Mouse (Mus musculus) forebrain, embryonic 14.5 days (tissue): ENCODE measurements around the gene Fbxo42. TPM values are rescaled to one million over a fixed set of nuclear protein-coding genes. Genes with fewer than 3 reads are reported as not detected.

ENCODE experiments used
- ATAC-seq: fragments of 200-750 bp; cut with Nextera tagmentation; 2 replicates; pipeline ENCODE4 v1.8.0; 2017; ENCODE audit warnings: mild to moderate bottlenecking, moderate library complexity
- DNase-seq: peaks from one replicate; pipeline ENCODE4 v3.0.0-alpha.2; 2015; ENCODE audit warnings: low spot score
- H3K27ac ChIP-seq: fragments of 300-500 bp; sonication (generic); 2 replicates; pipeline ENCODE4 v1.5.1; 2014; ENCODE audit warnings: low read depth, mild to moderate bottlenecking, control low read depth, low read length, moderate library complexity
- H3K27me3 ChIP-seq: fragments of 300-500 bp; sonication (generic); replicated peaks from 2 replicates; pipeline ENCODE4 v1.6.1; 2014; ENCODE audit warnings: low read length, control low read depth, mixed read lengths; ENCODE audit not compliant: control insufficient read depth, insufficient read depth
- H3K36me3 ChIP-seq: fragments of 300-500 bp; sonication (generic); 2 replicates; pipeline ENCODE4 v1.6.1; 2014; ENCODE audit warnings: low read length, control low read depth; ENCODE audit not compliant: control insufficient read depth, insufficient read depth
- H3K4me1 ChIP-seq: fragments of 300-500 bp; sonication (generic); 2 replicates; pipeline ENCODE4 v1.6.1; 2014; ENCODE audit warnings: antibody characterized with exemption, low read length, control low read depth; ENCODE audit not compliant: control insufficient read depth, insufficient read depth
- H3K4me2 ChIP-seq: fragments of 300-500 bp; sonication (generic); 2 replicates; pipeline ENCODE4 v1.6.1; 2014; ENCODE audit warnings: mild to moderate bottlenecking, control low read depth, low read length
- H3K4me3 ChIP-seq: fragments of 300-500 bp; sonication (generic); 2 replicates; pipeline ENCODE4 v1.5.1; 2014; ENCODE audit warnings: low read depth, low read length, control low read depth
- H3K9ac ChIP-seq: fragments of 300-500 bp; sonication (generic); 2 replicates; pipeline ENCODE4 v1.6.1; 2014; ENCODE audit warnings: mild to moderate bottlenecking, low read length, control low read depth, moderate library complexity
- H3K9me3 ChIP-seq: fragments of 300-500 bp; sonication (generic); replicated peaks from 2 replicates; pipeline ENCODE4 v1.6.1; 2016; ENCODE audit warnings: low read length, control low read depth, mixed read lengths; ENCODE audit not compliant: control insufficient read depth
- WGBS: fragments of 180-500 bp; shearing (Covaris S2); extraction: QIAGEN DNeasy Blood & Tissue Kit; methylation state at CpG from one replicate; pipeline ENCODE4 v1.1.7; 2014; 5-methylcytosine and 5-hydroxymethylcytosine counted together
- polyA plus RNA-seq: library from polyadenylated mRNA; unstranded; fragments of >200 nt; fragmentation: Nextera tagmentation; extraction: Ambion mirVana; gene quantifications from 2 replicates; pipeline ENCODE4 v1.2.1, GENCODE M21; 2014

Gene Fbxo42
- polyA plus RNA-seq, 1 experiment from 2014 or later = 22.3 TPM

DNA sequence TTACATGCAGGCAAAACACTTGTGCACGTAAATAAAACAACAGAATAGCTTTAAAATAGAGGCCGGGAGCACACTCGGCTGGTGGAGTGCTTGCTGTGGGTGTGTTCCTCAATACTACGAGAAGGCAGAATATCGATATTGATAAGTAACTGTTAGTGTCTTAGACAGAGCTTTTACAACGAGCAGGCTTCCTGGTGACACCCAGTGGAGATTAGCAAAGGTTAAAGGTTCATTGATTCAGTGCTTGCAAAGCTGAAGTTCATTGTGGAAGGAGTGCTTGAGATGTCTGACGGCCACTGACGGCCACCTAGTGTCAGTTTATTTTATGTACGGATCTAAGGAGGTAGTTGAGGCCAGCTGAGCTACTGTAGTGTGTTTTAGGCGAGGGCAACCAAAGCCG is 11.4 kb downstream of the Fbxo42 start:
- ATAC-seq (no peak), DNase-seq (no peak)
- H3K27ac ChIP-seq = no peak overlapping the region
- H3K4me3 ChIP-seq = no peak overlapping the region
- no peaks in the 10 kb centered on the region for H3K4me1 ChIP-seq
- H3K4me2 ChIP-seq = no peak overlapping the region
- no peaks in the 10 kb centered on the region for H3K36me3 ChIP-seq
- H3K9ac ChIP-seq = peak overlapping the region; percentile 17; the same call in 1 of the 2 replicates
- 60% methylated on average over 11 of the region's 11 CpGs for WGBS
- no peaks in the 10 kb centered on the region for H3K27me3 ChIP-seq
- H3K9me3 ChIP-seq = no peaks in the 10 kb centered on the region

DNA sequence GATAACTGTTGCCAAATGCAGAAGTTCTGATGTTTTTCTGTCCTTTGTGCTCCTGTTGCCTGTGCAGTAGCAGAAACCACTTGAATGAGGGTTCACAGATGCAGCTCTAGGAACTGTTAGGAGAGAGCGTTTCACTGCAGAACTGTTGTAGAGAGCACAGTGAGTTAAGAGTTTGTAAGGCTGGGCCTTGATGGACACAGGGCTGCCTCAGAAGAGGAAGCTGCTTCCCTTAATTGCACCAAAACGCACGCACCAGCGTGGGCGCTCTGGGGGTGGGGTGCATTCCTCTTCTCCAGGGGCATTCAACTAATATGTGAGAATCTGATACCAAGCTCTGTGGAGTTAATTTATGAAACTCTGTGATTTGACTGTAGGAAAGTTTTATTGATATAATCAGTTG is 12.0 kb downstream of the Fbxo42 start:
- DNase-seq = no peak
- Histone ChIP-seq H3K4me3 (no peak overlapping the region), H3K9me3 (0 out of 2 replicates have a peak, but pooled peaks cover 3% of the 10 kb centered on the region), H3K4me1 (no peaks in the 10 kb centered on the region), H3K4me2 (no peak overlapping the region), H3K36me3 (no peaks in the 10 kb centered on the region), H3K9ac (no peak overlapping the region), H3K27me3 (no peaks in the 10 kb centered on the region), H3K27ac (no peak overlapping the region)
- 75% methylated on average over 5 of the region's 5 CpGs for WGBS
- ATAC-seq = no peak

DNA sequence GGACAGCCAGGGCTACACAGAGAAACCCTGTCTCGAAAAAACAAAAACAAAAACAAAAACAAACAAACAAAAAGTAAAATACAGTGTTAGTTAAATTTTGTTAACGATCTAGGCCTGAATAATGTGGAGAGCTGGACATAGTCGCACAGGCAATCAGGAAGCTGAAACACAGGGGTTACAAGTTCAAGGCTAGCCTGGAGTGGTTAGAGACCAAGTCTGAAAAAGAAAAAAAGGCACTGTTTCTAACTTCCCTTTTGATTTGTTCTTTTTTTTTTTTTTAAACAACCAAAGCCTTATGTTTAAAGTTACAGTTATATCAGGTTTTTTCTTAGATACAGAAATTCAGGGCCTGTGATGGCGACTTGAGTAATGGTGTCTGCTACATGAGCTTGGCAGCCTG is 12.5 kb downstream of the Fbxo42 start:
- WGBS = 92% methylated on average over 4 of the region's 4 CpGs
- H3K4me1 ChIP-seq = no peaks in the 10 kb centered on the region
- H3K4me3 ChIP-seq = no peak overlapping the region
- 0 out of 2 replicates have a peak, but pooled peaks cover 5% of the 10 kb centered on the region for H3K9me3 ChIP-seq
- ATAC-seq (no peak), DNase-seq (no peak)
- H3K4me2 ChIP-seq = no peak overlapping the region
- H3K27me3 ChIP-seq = no peaks in the 10 kb centered on the region
- no peak overlapping the region for H3K27ac ChIP-seq
- no peaks in the 10 kb centered on the region for H3K36me3 ChIP-seq
- no peak overlapping the region for H3K9ac ChIP-seq

DNA sequence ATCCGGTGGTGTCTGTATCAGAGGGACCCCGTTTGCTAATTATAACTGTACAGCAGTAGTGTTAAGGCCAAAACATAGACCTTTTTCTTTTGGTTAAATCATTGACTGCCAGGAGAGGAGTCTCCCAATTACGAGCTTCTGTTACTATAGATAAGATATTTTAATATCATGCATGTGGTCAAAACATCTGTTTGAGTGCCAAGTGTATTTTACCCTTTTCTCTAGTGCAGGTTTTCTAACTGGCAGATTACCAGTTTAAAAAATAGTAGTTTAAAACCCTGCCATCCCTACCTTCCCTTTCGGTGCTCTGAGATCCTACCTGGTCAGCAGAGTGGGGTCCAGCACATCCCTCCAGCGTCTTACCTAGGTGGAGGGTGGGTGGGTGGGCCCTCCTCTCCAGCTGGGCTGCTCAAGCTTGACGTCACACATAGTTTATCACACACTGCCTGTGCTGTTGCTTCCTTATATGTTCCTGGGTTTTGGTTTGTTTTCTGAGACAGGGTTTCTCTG is 14.0 kb downstream of the Fbxo42 start:
- no peak for ATAC-seq
- 90% methylated on average over 6 of the region's 6 CpGs for WGBS
- Histone ChIP-seq H3K9me3 (0 out of 2 replicates have a peak, but pooled peaks cover 5% of the 10 kb centered on the region), H3K27me3 (no peaks in the 10 kb centered on the region), H3K9ac (no peak overlapping the region), H3K4me3 (no peak overlapping the region), H3K27ac (no peak overlapping the region), H3K4me1 (no peaks in the 10 kb centered on the region), H3K4me2 (no peak overlapping the region), H3K36me3 (no peaks in the 10 kb centered on the region)
- no peak for DNase-seq

- H3K9ac ChIP-seq = no peak overlapping the region
- DNase-seq (no peak), ATAC-seq (no peak)
- no peaks in the 10 kb centered on the region for H3K27me3 ChIP-seq
- 0 out of 2 replicates have a peak, but pooled peaks cover 5% of the 10 kb centered on the region for H3K9me3 ChIP-seq
- no peak overlapping the region for H3K4me3 ChIP-seq
- no peaks in the 10 kb centered on the region for H3K4me1 ChIP-seq
- no peak overlapping the region for H3K27ac ChIP-seq
- 96% methylated on average over 5 of the region's 5 CpGs for WGBS
- H3K36me3 ChIP-seq = peaks cover 3% of the 10 kb centered on the region
- H3K4me2 ChIP-seq = no peak overlapping the region
Observed at GRCm38 (mm10) chr4:141163729-141164128, 16.0 kb downstream of the Fbxo42 start.

DNA sequence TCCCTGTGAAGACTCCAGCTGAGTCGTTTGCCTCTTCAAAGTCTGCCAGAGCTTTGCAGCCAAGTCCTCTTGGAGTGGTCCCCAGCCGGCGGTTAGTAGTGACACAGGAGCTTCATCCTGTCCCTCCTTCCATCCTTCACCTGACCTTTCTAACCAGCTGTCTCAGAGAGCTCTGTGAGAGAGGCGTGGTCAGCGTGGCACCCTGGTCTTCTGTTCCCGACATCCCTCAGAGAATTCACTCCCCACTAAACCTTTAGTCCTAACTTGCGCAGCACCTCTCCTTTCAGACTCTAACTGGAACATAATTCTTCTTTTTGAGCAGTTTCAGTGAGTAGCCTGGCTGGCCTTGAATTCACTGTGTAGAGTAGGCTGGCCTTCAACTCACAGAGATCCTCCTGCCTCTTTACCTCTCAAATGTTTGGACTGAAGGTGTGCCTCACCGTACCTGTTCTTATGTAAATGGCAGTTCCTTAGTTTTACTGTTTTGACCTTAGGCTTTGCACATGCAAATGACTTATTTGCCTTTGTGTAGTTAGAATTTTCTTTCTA is 18.1 kb downstream of the Fbxo42 start:
- Histone ChIP-seq H3K27ac (no peak overlapping the region), H3K4me3 (no peak overlapping the region), H3K27me3 (no peaks in the 10 kb centered on the region), H3K36me3 (peaks cover 21% of the 10 kb centered on the region), H3K4me1 (no peaks in the 10 kb centered on the region), H3K9me3 (0 out of 2 replicates have a peak, but pooled peaks cover 5% of the 10 kb centered on the region), H3K4me2 (no peak overlapping the region), H3K9ac (no peak overlapping the region)
- ATAC-seq (no peak), DNase-seq (no peak)
- 86% methylated on average over 8 of the region's 8 CpGs for WGBS

DNA sequence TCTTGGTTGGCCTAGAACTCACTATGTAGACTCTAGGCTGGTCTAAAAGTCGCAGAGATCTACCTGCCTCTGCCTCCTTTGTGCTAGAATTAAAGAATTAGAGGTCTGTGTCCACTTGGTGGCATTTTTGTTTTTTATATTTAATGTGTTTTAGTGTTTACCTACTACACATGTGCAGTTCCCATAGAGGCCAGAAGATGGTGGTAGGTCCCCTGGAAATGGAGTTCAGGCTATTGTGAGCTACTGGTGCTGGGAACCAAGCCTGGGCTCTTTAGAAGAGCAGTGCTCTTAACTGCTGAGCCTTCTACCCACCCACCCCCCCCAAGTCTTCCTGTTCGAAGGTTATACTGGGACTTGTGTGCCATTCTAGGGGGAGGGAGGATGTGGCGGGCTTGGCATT is 19.4 kb downstream of the Fbxo42 start:
- DNase-seq (no peak), ATAC-seq (no peak)
- Histone ChIP-seq H3K9ac (no peak overlapping the region), H3K9me3 (0 out of 2 replicates have a peak, but pooled peaks cover 5% of the 10 kb centered on the region), H3K27ac (no peak overlapping the region), H3K4me2 (no peak overlapping the region), H3K4me1 (no peaks in the 10 kb centered on the region), H3K36me3 (peaks cover 34% of the 10 kb centered on the region), H3K27me3 (no peaks in the 10 kb centered on the region), H3K4me3 (no peak overlapping the region)
- over 99% methylated on average over 3 of the region's 3 CpGs for WGBS

GRCm38 (mm10) chr4:141172121-141172520 is 24.4 kb downstream of the Fbxo42 start:
- no peak for ATAC-seq
- peaks cover 64% of the 10 kb centered on the region for H3K36me3 ChIP-seq

DNA sequence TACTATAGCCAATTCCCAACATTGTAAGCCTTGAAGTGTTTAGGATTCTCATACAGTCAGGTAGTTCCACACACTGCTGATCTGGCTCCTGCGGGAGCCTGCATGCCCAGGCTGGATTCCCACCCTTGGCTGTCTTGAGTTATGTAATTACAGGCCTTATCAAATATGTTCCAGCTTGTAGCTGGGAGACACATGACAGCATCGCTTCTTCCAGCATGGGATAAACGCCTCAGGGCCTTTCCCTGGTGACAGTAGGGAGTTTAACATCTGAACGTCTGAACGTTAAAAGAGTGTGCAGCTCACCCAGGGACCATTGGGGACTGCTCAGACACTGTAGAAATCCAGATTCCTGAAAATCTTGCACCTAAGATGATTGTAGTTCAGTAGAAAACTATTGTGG is 28.1 kb downstream of the Fbxo42 start:
- WGBS = 88% methylated on average over 5 of the region's 5 CpGs
- H3K36me3 ChIP-seq = peaks cover 53% of the 10 kb centered on the region
- no peak for DNase-seq

More at GRCm38 (mm10) chr4:141172121-141172520, 24.4 kb downstream of the Fbxo42 start:
- Histone ChIP-seq H3K4me1 (no peaks in the 10 kb centered on the region), H3K4me2 (no peak overlapping the region), H3K27ac (no peak overlapping the region), H3K4me3 (no peak overlapping the region), H3K27me3 (no peaks in the 10 kb centered on the region), H3K9ac (no peak overlapping the region), H3K9me3 (no peaks in the 10 kb centered on the region)
- DNase-seq = no peak
- 86% methylated on average over 8 of the region's 8 CpGs for WGBS

More for the DNA sequence above, 28.1 kb downstream of the Fbxo42 start:
- Histone ChIP-seq H3K9ac (no peak overlapping the region), H3K27ac (no peak overlapping the region), H3K4me3 (no peak overlapping the region), H3K27me3 (no peaks in the 10 kb centered on the region), H3K4me1 (no peaks in the 10 kb centered on the region), H3K9me3 (no peaks in the 10 kb centered on the region), H3K4me2 (no peak overlapping the region)
- no peak for ATAC-seq
